Mouse (Mus musculus): ENCODE data around the gene Col25a1.

DNA sequence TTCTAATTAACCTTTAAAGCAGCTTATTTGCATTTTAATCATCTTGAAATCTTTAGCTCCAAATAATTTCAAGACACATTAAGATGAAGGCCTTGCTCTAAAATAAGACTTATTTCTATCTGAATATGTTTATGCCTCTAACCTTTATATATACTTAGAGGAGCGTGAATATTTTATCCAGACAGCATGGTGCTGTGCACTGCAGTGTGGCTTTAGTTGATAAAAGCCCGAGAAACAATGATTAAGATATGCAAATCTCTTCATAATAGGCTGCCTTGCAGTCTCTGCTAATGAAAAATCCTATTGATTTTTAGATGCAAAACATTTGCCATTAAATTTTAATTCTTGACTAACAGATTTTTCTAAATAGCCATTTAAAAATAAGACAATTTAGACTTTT lies 156.8 kb downstream of the Col25a1 start:
- TF ChIP-seq CTCF (conservative IDR thresholded peaks at IDR 0.05; ENCODE audit: insufficient read depth, insufficient read length, low read depth, low read length), result no peak
- no peak for TF ChIP-seq POLR2A (IDR thresholded peaks at IDR 0.05; ENCODE audit: low read depth, low read length)
